Mouse (Mus musculus): ENCODE measurements around the gene Tex33.

DNA sequence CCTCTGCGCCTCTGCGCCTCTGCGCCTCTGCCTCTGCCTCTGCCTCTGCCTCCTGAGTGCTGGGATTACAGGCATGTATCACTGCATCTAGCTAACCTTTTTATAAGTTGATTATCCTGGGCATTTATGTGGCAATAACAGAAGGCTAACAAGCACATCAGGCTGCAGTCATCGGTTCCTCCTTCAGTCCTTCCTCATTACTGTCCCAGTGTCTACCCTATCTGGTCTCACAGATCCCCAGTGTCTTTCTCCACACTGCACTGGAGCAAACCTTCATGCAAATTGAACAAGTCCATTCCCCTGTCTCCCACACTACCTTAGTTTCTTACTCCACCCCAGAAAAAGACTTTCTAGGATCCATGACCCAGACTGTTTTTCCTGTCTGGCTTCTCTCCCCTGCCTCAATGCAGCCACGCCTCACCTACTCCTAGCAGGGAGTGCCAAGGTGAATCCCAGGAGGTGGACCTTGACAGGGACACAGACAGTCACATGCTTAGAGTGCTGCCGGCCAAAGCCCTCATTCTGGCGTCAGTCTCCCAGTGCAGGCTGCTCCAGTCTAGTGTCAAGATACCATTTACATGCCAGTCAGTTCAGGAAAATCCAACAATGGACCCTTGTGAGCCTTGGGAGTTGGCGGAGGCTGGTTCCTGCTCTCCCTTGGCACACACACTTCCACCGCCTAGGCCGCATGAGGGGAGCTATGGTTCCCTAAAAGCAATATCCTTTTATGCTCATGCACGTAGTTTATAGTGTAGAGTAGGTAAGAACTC is 12.1 kb downstream of the Tex33 start:
- TF ChIP-seq CTCF (IDR thresholded peaks at IDR 0.05; ENCODE audit: low read depth) (no peak), EP300 (IDR thresholded peaks at IDR 0.05; ENCODE audit: low read depth) (no peak)
